Mouse (Mus musculus) cerebellum, adult 2 months (tissue): ENCODE results near the gene Clmn.

Source experiments
- CTCF ChIP-seq: fragments of 200-500 bp; IDR thresholded peaks from 2 replicates; pipeline ENCODE4 v1.5.1; 2011; ENCODE audit warnings: low read depth, mild to moderate bottlenecking, control low read depth, low read length, moderate library complexity, borderline replicate concordance; ENCODE audit not compliant: insufficient read depth
- POLR2A ChIP-seq: fragments of 200-500 bp; IDR thresholded peaks from 2 replicates; pipeline ENCODE4 v1.6.1; 2011; ENCODE audit warnings: low read length, control low read depth, borderline replicate concordance; ENCODE audit not compliant: insufficient read depth

- TF ChIP-seq CTCF (no peak), POLR2A (no peak)
Observed at GRCm38 (mm10) chr12:104817172-104817866, 47.6 kb downstream of the Clmn start.
